Mouse (Mus musculus): Measurements from ENCODE around the gene Tescl.
A peak's percentile ranks its signal among the peaks of the same experiment; 100 is the strongest.

- no peak for TF ChIP-seq POLR2A (IDR thresholded peaks at IDR 0.05; ENCODE audit: low read depth, low read length)
- peak; percentile 16; the same call in 1 of the 2 replicates for TF ChIP-seq CTCF (IDR thresholded peaks at IDR 0.05; ENCODE audit: borderline replicate concordance, insufficient read depth, low read length)
Observed at GRCm38 (mm10) chr7:24361001-24361400, 27.3 kb upstream of the Tescl start.

Data from embryonic fibroblast, embryonic 13.5 days (primary cell).